Mouse (Mus musculus) forebrain, embryonic 10.5 days (tissue): Measurements from ENCODE around the gene Retnla. TPM values are rescaled to one million over a fixed set of nuclear protein-coding genes. Genes with fewer than 3 reads are reported as not detected.
"Not testable (repeated sequence)": the region's sequence is repeated elsewhere in the genome, so short reads cannot be mapped to it uniquely, and the experiment has no call there.

Experiments
- DNase-seq: peaks from one replicate; pipeline ENCODE4 v3.0.0-alpha.2; 2017; ENCODE audit warnings: low spot score; ENCODE audit errors: extremely low spot score
- H3K27ac ChIP-seq: fragments of 300-500 bp; sonication (generic); 2 replicates; pipeline ENCODE4 v1.5.1; 2016; ENCODE audit warnings: mild to moderate bottlenecking
- H3K27me3 ChIP-seq: fragments of 300-500 bp; sonication (generic); 2 replicates; pipeline ENCODE4 v1.6.1; 2016; ENCODE audit warnings: mild to moderate bottlenecking; ENCODE audit not compliant: poor library complexity, severe bottlenecking
- H3K36me3 ChIP-seq: fragments of 300-500 bp; sonication (generic); replicated peaks from 2 replicates; pipeline ENCODE4 v1.6.1; 2016; ENCODE audit warnings: mild to moderate bottlenecking, moderate library complexity
- H3K4me1 ChIP-seq: fragments of 300-500 bp; sonication (generic); 2 replicates; pipeline ENCODE4 v1.6.1; 2016
- H3K4me3 ChIP-seq: fragments of 300-500 bp; sonication (generic); 2 replicates; pipeline ENCODE4 v1.5.1; 2016; ENCODE audit warnings: mild to moderate bottlenecking, moderate library complexity
- H3K9me3 ChIP-seq: fragments of 300-500 bp; sonication (generic); 2 replicates; pipeline ENCODE4 v1.6.1; 2016; ENCODE audit warnings: mild to moderate bottlenecking, moderate library complexity
- WGBS: fragments of 180-500 bp; shearing (Covaris S2); methylation state at CpG from one replicate; pipeline ENCODE4 v1.1.7; 2016; 5-methylcytosine and 5-hydroxymethylcytosine counted together
- polyA plus RNA-seq: library from polyadenylated mRNA; unstranded; fragments of >200 nt; fragmentation: Nextera tagmentation; extraction: Ambion mirVana; gene quantifications from 2 replicates; pipeline ENCODE4 v1.2.1, GENCODE M21; 2016

The Retnla gene
- polyA plus RNA-seq, 1 experiment from 2014 or later, result not detected

GRCm38 (mm10) chr16:48833626-48834025 lies 8.7 kb upstream of the Retnla start:
- DNase-seq, H3K36me3 ChIP-seq, H3K9me3 ChIP-seq, H3K27me3 ChIP-seq, H3K4me3 ChIP-seq, H3K27ac ChIP-seq, H3K4me1 ChIP-seq: not testable (repeated sequence)
- 77% methylated on average over 1 of the region's 1 CpGs for WGBS

- no peak overlapping the region for H3K27ac ChIP-seq
- no peaks in the 10 kb centered on the region for H3K27me3 ChIP-seq
- 90% methylated on average over 4 of the region's 4 CpGs for WGBS
- no peak for DNase-seq
- H3K36me3 ChIP-seq, result no peaks in the 10 kb centered on the region
- H3K9me3 ChIP-seq, result no peaks in the 10 kb centered on the region
- no peaks in the 10 kb centered on the region for H3K4me1 ChIP-seq
- no peak overlapping the region for H3K4me3 ChIP-seq
Measured at GRCm38 (mm10) chr16:48843671-48844386, 1.5 kb downstream of the Retnla start.

GRCm38 (mm10) chr16:48865004-48865403 lies 22.7 kb downstream of the Retnla start:
- not testable (repeated sequence) for DNase-seq, H3K27ac ChIP-seq, H3K27me3 ChIP-seq, H3K9me3 ChIP-seq, H3K4me1 ChIP-seq, H3K36me3 ChIP-seq, H3K4me3 ChIP-seq
- WGBS, result 92% methylated on average over 1 of the region's 1 CpGs

- no peaks in the 10 kb centered on the region for H3K4me1 ChIP-seq
- DNase-seq, result no peak
- 82% methylated on average over 2 of the region's 2 CpGs for WGBS
- H3K9me3 ChIP-seq, result no peaks in the 10 kb centered on the region
- H3K27ac ChIP-seq, result no peak overlapping the region
- H3K27me3 ChIP-seq, result no peaks in the 10 kb centered on the region
- H3K36me3 ChIP-seq, result no peaks in the 10 kb centered on the region
- no peak overlapping the region for H3K4me3 ChIP-seq
Measured at GRCm38 (mm10) chr16:48867690-48868089, 25.3 kb downstream of the Retnla start.

- no peaks in the 10 kb centered on the region for H3K9me3 ChIP-seq
- H3K36me3 ChIP-seq, result no peaks in the 10 kb centered on the region
- H3K27ac ChIP-seq, result no peak overlapping the region
- DNase-seq, result no peak
- H3K27me3 ChIP-seq, result no peaks in the 10 kb centered on the region
- no peak overlapping the region for H3K4me3 ChIP-seq
- WGBS, result 83% methylated on average over 1 of the region's 1 CpGs
- H3K4me1 ChIP-seq, result no peaks in the 10 kb centered on the region
Measured at GRCm38 (mm10) chr16:48868663-48869062, 26.3 kb downstream of the Retnla start.

GRCm38 (mm10) chr16:48869671-48870070 lies 27.3 kb downstream of the Retnla start:
- no peak overlapping the region for H3K27ac ChIP-seq
- no peak overlapping the region for H3K4me3 ChIP-seq
- no peak for DNase-seq
- no peaks in the 10 kb centered on the region for H3K4me1 ChIP-seq
- 75% methylated on average over 3 of the region's 3 CpGs for WGBS
- H3K9me3 ChIP-seq, result no peaks in the 10 kb centered on the region
- no peaks in the 10 kb centered on the region for H3K36me3 ChIP-seq
- no peaks in the 10 kb centered on the region for H3K27me3 ChIP-seq

GRCm38 (mm10) chr16:48871754-48872153 lies 29.4 kb downstream of the Retnla start:
- no peak for DNase-seq
- H3K4me1 ChIP-seq, result no peaks in the 10 kb centered on the region
- no peak overlapping the region for H3K4me3 ChIP-seq
- 100% methylated on average over 1 of the region's 1 CpGs for WGBS
- no peaks in the 10 kb centered on the region for H3K9me3 ChIP-seq
- H3K27me3 ChIP-seq, result no peaks in the 10 kb centered on the region
- no peaks in the 10 kb centered on the region for H3K36me3 ChIP-seq
- no peak overlapping the region for H3K27ac ChIP-seq

- WGBS, result 88% methylated on average over 4 of the region's 4 CpGs
Measured at GRCm38 (mm10) chr16:48872321-48872720, 30.0 kb downstream of the Retnla start, which contains the start of gene Retnlg. Gene Retnlg (plus strand): TSS chr16:48872621.

GRCm38 (mm10) chr16:48890733-48891132 lies 48.4 kb downstream of the Retnla start:
- WGBS, result 73% methylated on average over 2 of the region's 2 CpGs
- Histone ChIP-seq H3K27me3 (no peaks in the 10 kb centered on the region), H3K36me3 (no peaks in the 10 kb centered on the region), H3K4me3 (no peak overlapping the region), H3K27ac (no peak overlapping the region), H3K9me3 (no peaks in the 10 kb centered on the region), H3K4me1 (no peaks in the 10 kb centered on the region)
- no peak for DNase-seq

More at GRCm38 (mm10) chr16:48872321-48872720, 30.0 kb downstream of the Retnla start, which contains the start of gene Retnlg:
- Histone ChIP-seq H3K9me3 (no peaks in the 10 kb centered on the region), H3K27ac (no peak within 1 kb of the TSS), H3K4me3 (no peak within 1 kb of the TSS), H3K36me3 (no peaks in the 10 kb centered on the region), H3K27me3 (no peaks in the 10 kb centered on the region), H3K4me1 (no peaks in the 10 kb centered on the region)
- DNase-seq, result no peak

Other genes starting within 250 kb of the Retnla start
- gene Trat1, start 70.5 kb upstream of the Retnla start, polyA plus RNA-seq, result not detected in 2 replicates
- gene Retnlb, start 25.7 kb upstream of the Retnla start, polyA plus RNA-seq, result not detected in 2 replicates
- gene Retnlg, start 30.1 kb downstream of the Retnla start, polyA plus RNA-seq, result not detected in 2 replicates
- 36.0 and 40.0 TPM in 2 replicates for gene Dzip3, start 151.6 kb downstream of the Retnla start, polyA plus RNA-seq
- gene Cip2a, start 151.6 kb downstream of the Retnla start, polyA plus RNA-seq, result 49.4 and 50.7 TPM in 2 replicates
- gene Myh15, start 214.9 kb downstream of the Retnla start, polyA plus RNA-seq, result not detected in 2 replicates